Mouse (Mus musculus): Measurements from ENCODE around the gene Stk35.

GRCm38 (mm10) chr2:129874509-129875095, 74.3 kb downstream of the Stk35 start:
- TF ChIP-seq CTCF (IDR thresholded peaks at IDR 0.05; ENCODE audit: low read depth, low read length) (no peak), GATA2 (IDR thresholded peaks at IDR 0.05; ENCODE audit: borderline replicate concordance, low read depth, low read length) (no peak)

All from G1E (cell line).